Mouse (Mus musculus): ENCODE measurements around the gene Fbxo2. TPM values are rescaled to one million over a fixed set of nuclear protein-coding genes. Genes with fewer than 3 reads are reported as not detected.

The Fbxo2 gene
- polyA plus RNA-seq, 1 experiment from 2014 or later = 0.50 TPM

DNA sequence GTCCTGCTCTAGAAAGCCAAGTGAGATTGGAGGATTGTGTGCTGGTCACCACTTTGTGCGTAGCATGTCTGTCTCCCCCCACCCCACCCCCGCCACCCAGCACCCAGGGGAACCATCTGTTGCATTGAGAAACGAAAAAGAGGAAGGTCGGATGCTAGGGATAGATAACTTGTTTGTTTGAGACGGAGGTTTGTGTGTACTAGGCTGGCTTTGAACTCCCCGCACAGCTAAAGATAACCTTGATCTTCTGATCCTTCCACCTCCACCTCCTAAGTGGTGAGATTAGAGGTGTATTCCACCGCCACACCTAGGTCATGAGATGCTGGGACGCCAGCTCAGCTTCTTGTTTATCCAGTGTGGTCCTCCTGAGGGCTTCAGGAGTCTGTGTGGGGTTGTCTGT, 25.4 kb upstream of the Fbxo2 start:
- peaks cover 39% of the 10 kb centered on the region for H3K27me3 ChIP-seq (replicated peaks; ENCODE audit: control insufficient read depth, insufficient read depth, low read length)

DNA sequence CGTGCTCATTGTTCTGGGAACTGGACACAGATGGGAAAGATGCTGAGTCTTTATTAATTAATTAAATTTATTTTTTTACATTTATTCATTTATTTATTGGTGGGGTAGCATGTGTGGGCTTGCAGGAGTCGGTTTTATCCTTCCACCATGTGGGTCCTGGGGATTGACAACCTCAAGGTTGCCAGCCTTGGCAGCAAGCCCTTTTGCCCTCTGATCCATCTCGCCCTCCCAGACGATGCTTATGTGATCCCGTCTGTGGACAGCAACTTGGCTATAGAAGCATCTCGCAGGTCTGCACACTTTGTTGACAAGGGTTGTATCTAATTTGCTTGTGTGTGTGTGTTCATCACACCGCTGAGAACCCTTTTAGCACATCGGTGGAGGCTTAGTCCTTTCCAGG, 22.9 kb upstream of the Fbxo2 start:
- Histone ChIP-seq H3K9ac (ENCODE audit: low read length) (no peak overlapping the region), H3K27me3 (replicated peaks; ENCODE audit: control insufficient read depth, insufficient read depth, low read length) (peaks cover 17% of the 10 kb centered on the region), H3K9me3 (ENCODE audit: control insufficient read depth, low read length) (no peaks in the 10 kb centered on the region), H3K36me3 (ENCODE audit: control insufficient read depth, insufficient read depth, low read length) (no peaks in the 10 kb centered on the region), H3K4me2 (ENCODE audit: low read length) (no peak overlapping the region), H3K4me3 (ENCODE audit: low read depth, low read length) (no peak overlapping the region), H3K27ac (ENCODE audit: low read depth) (no peak overlapping the region), H3K4me1 (replicated peaks; ENCODE audit: control insufficient read depth, insufficient read depth, low read length) (peaks cover 5% of the 10 kb centered on the region; the same call in 1 of the 2 replicates)
- WGBS = 70% methylated on average over 8 of the region's 8 CpGs
- DNase-seq (ENCODE audit: low spot score) = no peak
- ATAC-seq (replicated peaks; ENCODE audit: low FRiP score, low TSS enrichment, low read depth) = no peak

More for the DNA sequence above, 25.4 kb upstream of the Fbxo2 start:
- H3K9ac ChIP-seq (ENCODE audit: low read length) = no peak overlapping the region
- H3K4me3 ChIP-seq (ENCODE audit: low read depth, low read length) = no peak overlapping the region
- H3K36me3 ChIP-seq (ENCODE audit: control insufficient read depth, insufficient read depth, low read length) = no peaks in the 10 kb centered on the region
- no peak overlapping the region for H3K27ac ChIP-seq (ENCODE audit: low read depth)
- ATAC-seq (replicated peaks; ENCODE audit: low FRiP score, low TSS enrichment, low read depth) (no peak), DNase-seq (ENCODE audit: low spot score) (no peak)
- H3K9me3 ChIP-seq (ENCODE audit: control insufficient read depth, low read length) = no peaks in the 10 kb centered on the region
- WGBS = 78% methylated on average over 8 of the region's 8 CpGs
- H3K4me2 ChIP-seq (ENCODE audit: low read length) = no peak overlapping the region
- H3K4me1 ChIP-seq (replicated peaks; ENCODE audit: control insufficient read depth, insufficient read depth, low read length) = 0 out of 2 replicates have a peak, but pooled peaks cover 5% of the 10 kb centered on the region

DNA sequence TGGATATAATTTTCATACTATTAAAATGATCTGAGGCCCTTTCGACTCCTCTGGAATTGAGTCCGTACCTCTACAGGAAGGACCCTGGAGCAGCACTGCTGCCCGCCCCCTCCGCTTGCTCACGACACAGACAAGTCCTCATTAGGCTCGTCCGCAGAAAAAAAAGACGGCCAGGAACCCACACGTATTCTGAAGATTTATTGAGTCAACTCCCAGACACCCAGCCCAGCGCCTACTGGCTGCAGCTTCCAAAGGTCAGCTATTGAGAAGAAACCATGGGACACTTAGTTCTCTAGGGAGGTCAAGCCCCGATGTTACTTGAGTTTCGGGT, 20.7 kb upstream of the Fbxo2 start:
- Histone ChIP-seq H3K27ac (ENCODE audit: low read depth) (peak overlapping the region; percentile 87; the same call in 1 of the 2 replicates), H3K4me2 (ENCODE audit: low read length) (peak overlapping the region; percentile 97), H3K27me3 (replicated peaks; ENCODE audit: control insufficient read depth, insufficient read depth, low read length) (peaks cover 16% of the 10 kb centered on the region), H3K36me3 (ENCODE audit: control insufficient read depth, insufficient read depth, low read length) (no peaks in the 10 kb centered on the region), H3K9ac (ENCODE audit: low read length) (peak overlapping the region; percentile 64), H3K4me1 (replicated peaks; ENCODE audit: control insufficient read depth, insufficient read depth, low read length) (peaks cover 5% of the 10 kb centered on the region; the same call in 1 of the 2 replicates), H3K4me3 (ENCODE audit: low read depth, low read length) (peak overlapping the region; percentile 79), H3K9me3 (ENCODE audit: control insufficient read depth, low read length) (no peaks in the 10 kb centered on the region)
- WGBS = under 1% methylated on average over 12 of the region's 12 CpGs
- ATAC-seq (replicated peaks; ENCODE audit: low FRiP score, low TSS enrichment, low read depth) (peak; percentile 33; the same call in 1 of the 2 replicates), DNase-seq (ENCODE audit: low spot score) (no peak)

DNA sequence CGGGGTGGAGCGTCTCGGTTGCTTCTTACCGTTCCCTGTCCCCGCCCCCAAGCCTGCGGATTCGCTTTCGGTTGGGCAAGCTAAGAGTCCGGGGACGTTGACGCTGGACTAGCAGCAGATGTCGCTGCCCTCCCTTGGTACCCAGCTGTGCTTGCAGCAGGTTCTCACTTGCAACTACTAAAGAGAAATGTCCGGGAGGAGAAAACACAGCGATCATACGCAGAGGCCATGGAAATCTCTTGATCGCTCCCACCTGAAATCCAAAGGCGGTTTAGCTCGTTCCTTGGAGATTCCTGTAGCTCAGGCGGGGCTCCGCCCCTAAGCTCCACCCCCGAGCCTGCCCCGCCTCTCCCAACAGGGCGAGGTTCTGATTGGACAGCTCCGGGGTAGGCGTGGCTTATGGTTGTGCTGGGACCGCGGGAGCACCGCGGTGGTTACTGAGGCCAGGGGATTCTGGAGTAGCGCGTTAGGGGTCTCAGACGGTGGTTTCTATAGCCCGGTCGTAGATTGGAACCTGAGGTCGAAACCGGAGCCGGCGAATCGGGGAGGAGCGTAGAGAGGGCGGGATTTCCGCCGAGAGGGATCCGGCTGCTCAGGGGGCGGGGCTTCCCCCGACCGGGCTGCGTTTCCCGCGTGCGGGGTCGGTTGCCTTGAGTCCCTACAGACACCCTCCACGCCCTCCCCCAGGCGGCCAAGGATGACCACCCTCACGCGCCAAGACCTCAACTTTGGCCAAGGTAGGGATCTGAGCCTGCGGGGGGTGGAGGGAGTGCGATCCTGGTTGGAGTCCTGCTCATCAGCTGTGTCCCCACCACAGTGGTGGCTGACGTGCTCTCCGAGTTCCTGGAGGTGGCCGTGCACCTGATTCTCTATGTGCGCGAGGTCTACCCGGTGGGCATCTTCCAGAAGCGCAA, 20.1 kb upstream of the Fbxo2 start:
- no peaks in the 10 kb centered on the region for H3K9me3 ChIP-seq (ENCODE audit: control insufficient read depth, low read length)
- H3K4me2 ChIP-seq (ENCODE audit: low read length) = peak overlapping the region; percentile 97
- H3K9ac ChIP-seq (ENCODE audit: low read length) = peak overlapping the region; percentile 64
- DNase-seq (ENCODE audit: low spot score) (peak; percentile 99), ATAC-seq (replicated peaks; ENCODE audit: low FRiP score, low TSS enrichment, low read depth) (peak; percentile 94)
- H3K4me3 ChIP-seq (ENCODE audit: low read depth, low read length) = peak overlapping the region; percentile 79
- H3K36me3 ChIP-seq (ENCODE audit: control insufficient read depth, insufficient read depth, low read length) = 0 out of 2 replicates have a peak, but pooled peaks cover 2% of the 10 kb centered on the region
- H3K27me3 ChIP-seq (replicated peaks; ENCODE audit: control insufficient read depth, insufficient read depth, low read length) = peaks cover 16% of the 10 kb centered on the region
- under 1% methylated on average over 65 of the region's 65 CpGs for WGBS
- H3K4me1 ChIP-seq (replicated peaks; ENCODE audit: control insufficient read depth, insufficient read depth, low read length) = peaks cover 5% of the 10 kb centered on the region; the same call in 1 of the 2 replicates
- H3K27ac ChIP-seq (ENCODE audit: low read depth) = peak overlapping the region; percentile 87

DNA sequence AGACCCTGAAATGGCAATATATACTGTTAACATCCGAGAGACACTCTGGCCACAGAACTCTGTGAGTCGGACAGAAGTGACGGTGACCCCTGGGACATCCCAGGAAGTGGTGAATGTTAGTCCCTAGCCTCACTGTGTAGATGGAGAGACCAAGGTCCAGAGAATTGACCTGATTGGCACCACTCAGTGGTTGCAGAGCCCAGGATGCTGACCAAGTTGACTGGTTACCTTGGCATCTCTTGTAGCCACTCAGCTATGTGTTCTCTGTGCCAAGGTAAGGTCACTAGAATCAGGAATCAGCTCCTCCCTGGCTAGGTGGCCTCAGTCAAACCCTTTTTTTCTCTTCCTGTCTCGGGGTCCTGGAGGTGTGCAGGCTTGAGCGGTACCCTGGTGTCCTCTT, 16.7 kb upstream of the Fbxo2 start:
- no peaks in the 10 kb centered on the region for H3K9me3 ChIP-seq (ENCODE audit: control insufficient read depth, low read length)
- peaks cover 5% of the 10 kb centered on the region; the same call in 1 of the 2 replicates for H3K4me1 ChIP-seq (replicated peaks; ENCODE audit: control insufficient read depth, insufficient read depth, low read length)
- H3K27me3 ChIP-seq (replicated peaks; ENCODE audit: control insufficient read depth, insufficient read depth, low read length) = peaks cover 3% of the 10 kb centered on the region
- no peak overlapping the region for H3K27ac ChIP-seq (ENCODE audit: low read depth)
- no peak overlapping the region for H3K9ac ChIP-seq (ENCODE audit: low read length)
- H3K4me2 ChIP-seq (ENCODE audit: low read length) = no peak overlapping the region
- WGBS = 83% methylated on average over 5 of the region's 5 CpGs
- H3K4me3 ChIP-seq (ENCODE audit: low read depth, low read length) = no peak overlapping the region
- no peak for DNase-seq (ENCODE audit: low spot score)
- 0 out of 2 replicates have a peak, but pooled peaks cover 4% of the 10 kb centered on the region for H3K36me3 ChIP-seq (ENCODE audit: control insufficient read depth, insufficient read depth, low read length)
- ATAC-seq (replicated peaks; ENCODE audit: low FRiP score, low TSS enrichment, low read depth) = no peak

DNA sequence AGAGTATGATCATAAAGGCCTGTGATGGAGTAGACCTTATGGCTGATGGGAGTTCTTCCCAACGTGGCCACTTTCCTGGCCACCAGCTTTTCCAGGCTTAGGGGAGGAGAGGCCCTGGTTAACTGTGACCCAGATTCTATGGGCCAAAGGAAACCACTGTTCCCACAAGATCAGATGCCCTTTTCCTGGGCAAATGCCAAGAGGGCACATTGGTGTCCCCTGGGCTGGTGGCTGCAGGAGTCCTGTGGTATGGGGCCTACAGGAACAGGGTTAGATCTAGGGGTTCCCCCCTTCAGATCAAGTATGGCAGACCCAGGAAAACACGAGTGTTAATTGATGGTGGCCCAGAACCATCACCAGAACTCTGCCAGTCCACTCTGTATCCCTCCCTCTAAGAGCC, 12.7 kb upstream of the Fbxo2 start:
- H3K27me3 ChIP-seq (replicated peaks; ENCODE audit: control insufficient read depth, insufficient read depth, low read length) = no peaks in the 10 kb centered on the region
- WGBS = 78% methylated on average over 2 of the region's 2 CpGs
- no peak overlapping the region for H3K4me3 ChIP-seq (ENCODE audit: low read depth, low read length)
- H3K4me2 ChIP-seq (ENCODE audit: low read length) = no peak overlapping the region
- H3K9ac ChIP-seq (ENCODE audit: low read length) = no peak overlapping the region
- ATAC-seq (replicated peaks; ENCODE audit: low FRiP score, low TSS enrichment, low read depth) = no peak
- H3K4me1 ChIP-seq (replicated peaks; ENCODE audit: control insufficient read depth, insufficient read depth, low read length) = no peaks in the 10 kb centered on the region; the same call in 1 of the 2 replicates
- H3K9me3 ChIP-seq (ENCODE audit: control insufficient read depth, low read length) = no peaks in the 10 kb centered on the region
- DNase-seq (ENCODE audit: low spot score) = no peak
- H3K27ac ChIP-seq (ENCODE audit: low read depth) = no peak overlapping the region
- H3K36me3 ChIP-seq (ENCODE audit: control insufficient read depth, insufficient read depth, low read length) = 0 out of 2 replicates have a peak, but pooled peaks cover 4% of the 10 kb centered on the region

DNA sequence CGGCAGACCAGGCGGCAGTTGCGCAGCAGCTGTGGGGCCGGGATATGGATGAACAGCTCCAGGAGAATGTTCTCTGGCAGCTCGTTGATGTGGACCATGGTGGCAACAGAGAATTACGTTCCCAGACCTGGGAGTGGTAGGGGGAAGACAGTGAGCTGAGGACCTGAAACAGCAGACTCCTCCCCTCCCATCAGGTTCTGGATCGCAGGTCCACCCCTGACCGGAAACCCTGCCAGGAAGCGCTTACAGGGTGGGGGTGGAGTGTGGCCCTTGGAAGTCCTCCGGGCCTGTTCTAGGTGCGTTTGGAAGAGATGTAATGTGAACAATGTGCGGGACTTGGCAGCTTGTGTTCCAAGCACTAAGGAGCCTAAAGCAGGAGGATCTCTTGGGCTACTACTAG, 10.9 kb upstream of the Fbxo2 start:
- WGBS = 52% methylated on average over 12 of the region's 12 CpGs
- ATAC-seq (replicated peaks; ENCODE audit: low FRiP score, low TSS enrichment, low read depth) (no peak), DNase-seq (ENCODE audit: low spot score) (no peak)
- peaks cover 4% of the 10 kb centered on the region; the same call in 1 of the 2 replicates for H3K36me3 ChIP-seq (ENCODE audit: control insufficient read depth, insufficient read depth, low read length)
- no peaks in the 10 kb centered on the region for H3K9me3 ChIP-seq (ENCODE audit: control insufficient read depth, low read length)
- H3K4me2 ChIP-seq (ENCODE audit: low read length) = no peak overlapping the region
- H3K4me3 ChIP-seq (ENCODE audit: low read depth, low read length) = no peak overlapping the region
- no peak overlapping the region for H3K27ac ChIP-seq (ENCODE audit: low read depth)
- no peak overlapping the region for H3K9ac ChIP-seq (ENCODE audit: low read length)
- H3K4me1 ChIP-seq (replicated peaks; ENCODE audit: control insufficient read depth, insufficient read depth, low read length) = no peaks in the 10 kb centered on the region; the same call in 1 of the 2 replicates
- no peaks in the 10 kb centered on the region for H3K27me3 ChIP-seq (replicated peaks; ENCODE audit: control insufficient read depth, insufficient read depth, low read length)

DNA sequence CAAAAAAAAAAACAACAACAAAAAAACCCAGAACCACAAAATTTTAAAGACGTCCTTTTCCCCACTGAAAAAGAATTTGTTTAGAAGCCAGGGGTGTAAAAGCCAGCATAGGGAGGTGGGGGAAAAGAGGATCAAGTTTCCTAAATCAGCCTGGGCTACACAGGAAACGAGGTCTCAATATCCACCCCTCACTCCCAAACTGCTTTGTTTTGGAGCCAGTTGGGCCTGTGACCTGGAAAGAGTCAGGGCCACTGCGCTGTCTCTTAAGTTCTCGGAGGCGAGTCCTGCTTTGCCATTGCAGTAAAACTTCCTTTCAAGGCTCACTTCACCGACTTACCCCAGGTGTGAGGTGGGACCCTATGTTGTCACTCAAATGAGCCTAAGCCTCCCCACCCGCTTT, 10.2 kb upstream of the Fbxo2 start:
- no peak overlapping the region for H3K9ac ChIP-seq (ENCODE audit: low read length)
- DNase-seq (ENCODE audit: low spot score) = no peak
- H3K4me3 ChIP-seq (ENCODE audit: low read depth, low read length) = no peak overlapping the region
- no peaks in the 10 kb centered on the region for H3K27me3 ChIP-seq (replicated peaks; ENCODE audit: control insufficient read depth, insufficient read depth, low read length)
- no peak overlapping the region for H3K27ac ChIP-seq (ENCODE audit: low read depth)
- no peak for ATAC-seq (replicated peaks; ENCODE audit: low FRiP score, low TSS enrichment, low read depth)
- H3K9me3 ChIP-seq (ENCODE audit: control insufficient read depth, low read length) = no peaks in the 10 kb centered on the region
- H3K4me1 ChIP-seq (replicated peaks; ENCODE audit: control insufficient read depth, insufficient read depth, low read length) = no peaks in the 10 kb centered on the region; the same call in 1 of the 2 replicates
- 59% methylated on average over 7 of the region's 7 CpGs for WGBS
- peaks cover 3% of the 10 kb centered on the region; the same call in 1 of the 2 replicates for H3K36me3 ChIP-seq (ENCODE audit: control insufficient read depth, insufficient read depth, low read length)
- H3K4me2 ChIP-seq (ENCODE audit: low read length) = no peak overlapping the region

Measured in intestine, embryonic 14.5 days (tissue).